Mouse (Mus musculus): ENCODE measurements around the gene Pmf1. TPM values are rescaled to one million over a fixed set of nuclear protein-coding genes. Genes with fewer than 3 reads are reported as not detected.
A peak's percentile ranks its signal among the peaks of the same experiment; 100 is the strongest.
"Not testable (repeated sequence)": the region's sequence is repeated elsewhere in the genome, so short reads cannot be mapped to it uniquely, and the experiment has no call there.

The Pmf1 gene
- total and polyA plus RNA-seq, 2 experiments: 12.9 to 68.1 TPM

DNA sequence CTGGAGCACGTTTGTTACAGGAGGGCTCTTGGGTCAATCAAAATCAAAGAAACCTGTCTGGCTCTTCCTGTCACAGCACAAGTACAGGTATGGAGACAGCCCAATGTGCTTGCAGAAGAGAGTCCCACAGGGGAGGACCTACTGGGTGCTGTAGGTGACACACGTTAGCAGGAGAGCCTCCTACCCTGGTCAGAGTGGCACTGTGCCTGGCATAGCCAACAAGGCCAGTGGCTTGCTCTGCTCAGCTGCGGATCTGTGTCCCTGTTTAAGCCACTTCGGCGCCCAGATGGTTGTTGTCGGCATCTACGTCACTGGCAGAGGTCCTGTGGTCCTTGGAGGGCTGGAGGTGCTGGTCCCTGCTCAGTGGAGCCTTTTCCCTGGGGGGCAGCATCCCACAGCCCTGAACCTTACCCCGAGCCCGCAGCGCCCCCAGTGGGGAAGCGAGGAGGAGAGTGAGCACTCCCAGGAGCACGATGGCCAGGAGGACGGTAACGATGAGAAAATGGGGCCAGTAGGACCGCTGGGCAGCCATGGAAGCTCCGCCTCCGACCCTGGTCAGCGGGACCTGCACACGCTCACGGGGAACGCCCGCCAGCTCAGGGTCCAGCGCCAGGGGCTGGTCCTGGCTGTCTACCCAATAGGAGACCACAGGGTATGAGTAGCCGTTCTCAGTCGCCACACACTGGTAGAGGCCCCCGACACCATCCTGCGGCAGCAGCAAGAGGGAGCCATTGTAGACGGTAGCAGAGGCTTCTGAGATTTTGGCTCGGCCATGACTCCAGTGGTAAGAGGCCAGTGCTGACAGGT, 26.5 kb upstream of the Pmf1 start:
- no peak for DNase-seq (ENCODE audit: extremely low read depth, low read depth, low spot score)
- Histone ChIP-seq H3K4me1 (ENCODE audit: control insufficient read depth, insufficient read depth, low read length) (peaks cover 8% of the 10 kb centered on the region), H3K27ac (replicated peaks; ENCODE audit: insufficient read depth, low read depth, low read length) (no peak overlapping the region), H3K79me2 (ENCODE audit: control insufficient read depth, insufficient read depth, low read length) (no peaks in the 10 kb centered on the region), H3K4me3 (ENCODE audit: insufficient read depth, low read depth, low read length) (peak overlapping the region; percentile 35; the same call in 1 of the 2 replicates), H3K27me3 (ENCODE audit: control insufficient read depth, insufficient read depth, low read length) (no peaks in the 10 kb centered on the region), H3K36me3 (ENCODE audit: control insufficient read depth, insufficient read depth, low read length) (peaks cover 24% of the 10 kb centered on the region), H3K9ac (ENCODE audit: low read depth, low read length) (no peak overlapping the region)
- TF ChIP-seq POLR2A (IDR thresholded peaks at IDR 0.05; ENCODE audit: extremely low read depth, insufficient read depth, low read length) (no peak), CTCF (IDR thresholded peaks at IDR 0.05; ENCODE audit: low read depth, low read length) (peak; percentile 18; the same call in 1 of the 2 replicates)
- WGBS: 70% methylated on average over 29 of the region's 29 CpGs

DNA sequence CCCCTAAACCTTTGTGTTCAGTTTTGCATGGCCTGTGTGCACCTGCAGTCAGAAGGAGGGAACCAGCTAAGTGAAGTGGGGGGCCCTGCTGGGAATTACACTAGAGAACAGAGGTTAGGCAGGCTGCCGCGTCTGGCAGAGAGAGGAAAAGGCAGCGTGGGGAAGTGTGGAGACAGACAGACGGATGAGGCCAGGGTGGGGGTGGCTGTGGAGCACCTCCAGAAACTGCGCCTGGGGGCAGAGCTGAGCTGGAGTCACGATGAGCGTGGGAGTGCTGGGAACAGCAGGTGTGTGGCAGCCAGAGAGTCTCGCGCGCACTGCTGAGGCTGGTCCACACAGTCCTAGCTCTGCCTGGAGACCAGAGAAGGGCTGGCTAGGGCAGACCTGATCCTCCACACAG, 25.4 kb upstream of the Pmf1 start:
- no peak for DNase-seq (ENCODE audit: extremely low read depth, low read depth, low spot score)
- Histone ChIP-seq H3K27me3 (ENCODE audit: control insufficient read depth, insufficient read depth, low read length) (no peaks in the 10 kb centered on the region), H3K4me1 (ENCODE audit: control insufficient read depth, insufficient read depth, low read length) (peaks cover 4% of the 10 kb centered on the region), H3K27ac (replicated peaks; ENCODE audit: insufficient read depth, low read depth, low read length) (no peak overlapping the region), H3K79me2 (ENCODE audit: control insufficient read depth, insufficient read depth, low read length) (no peaks in the 10 kb centered on the region), H3K9ac (ENCODE audit: low read depth, low read length) (no peak overlapping the region), H3K36me3 (ENCODE audit: control insufficient read depth, insufficient read depth, low read length) (peaks cover 24% of the 10 kb centered on the region), H3K4me3 (ENCODE audit: insufficient read depth, low read depth, low read length) (no peak overlapping the region)
- no peak for TF ChIP-seq POLR2A (IDR thresholded peaks at IDR 0.05; ENCODE audit: extremely low read depth, insufficient read depth, low read length)
- no peak for TF ChIP-seq CTCF (IDR thresholded peaks at IDR 0.05; ENCODE audit: low read depth, low read length)
- WGBS: 87% methylated on average over 10 of the region's 10 CpGs

DNA sequence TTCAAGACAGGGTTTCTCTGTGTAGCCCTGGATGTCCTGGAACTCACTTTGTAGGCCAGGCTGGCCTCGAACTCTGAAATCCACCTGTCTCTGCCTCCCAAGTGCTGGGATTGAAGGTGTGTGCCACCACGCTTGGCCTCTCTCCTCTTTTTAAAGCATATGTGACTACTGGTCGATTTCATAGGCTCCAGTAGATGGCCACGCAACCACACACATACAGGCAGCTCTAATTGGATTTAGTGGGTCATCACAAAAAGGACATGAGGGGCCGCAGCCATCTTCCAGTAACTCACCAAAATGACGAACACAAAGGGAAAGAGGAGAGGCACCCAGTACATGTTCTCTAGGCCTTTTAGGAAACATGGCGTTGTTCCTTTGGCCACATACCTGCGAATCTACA, 18.5 kb upstream of the Pmf1 start:
- H3K4me1 ChIP-seq (ENCODE audit: control insufficient read depth, insufficient read depth, low read length): peaks cover 10% of the 10 kb centered on the region; the same call in 1 of the 2 replicates
- H3K79me2 ChIP-seq (ENCODE audit: control insufficient read depth, insufficient read depth, low read length); H3K27ac ChIP-seq (replicated peaks; ENCODE audit: insufficient read depth, low read depth, low read length); H3K36me3 ChIP-seq (ENCODE audit: control insufficient read depth, insufficient read depth, low read length); H3K9ac ChIP-seq (ENCODE audit: low read depth, low read length); DNase-seq (ENCODE audit: extremely low read depth, low read depth, low spot score); H3K27me3 ChIP-seq (ENCODE audit: control insufficient read depth, insufficient read depth, low read length); H3K4me3 ChIP-seq (ENCODE audit: insufficient read depth, low read depth, low read length): not testable (repeated sequence)
- 86% methylated on average over 8 of the region's 8 CpGs for WGBS

DNA sequence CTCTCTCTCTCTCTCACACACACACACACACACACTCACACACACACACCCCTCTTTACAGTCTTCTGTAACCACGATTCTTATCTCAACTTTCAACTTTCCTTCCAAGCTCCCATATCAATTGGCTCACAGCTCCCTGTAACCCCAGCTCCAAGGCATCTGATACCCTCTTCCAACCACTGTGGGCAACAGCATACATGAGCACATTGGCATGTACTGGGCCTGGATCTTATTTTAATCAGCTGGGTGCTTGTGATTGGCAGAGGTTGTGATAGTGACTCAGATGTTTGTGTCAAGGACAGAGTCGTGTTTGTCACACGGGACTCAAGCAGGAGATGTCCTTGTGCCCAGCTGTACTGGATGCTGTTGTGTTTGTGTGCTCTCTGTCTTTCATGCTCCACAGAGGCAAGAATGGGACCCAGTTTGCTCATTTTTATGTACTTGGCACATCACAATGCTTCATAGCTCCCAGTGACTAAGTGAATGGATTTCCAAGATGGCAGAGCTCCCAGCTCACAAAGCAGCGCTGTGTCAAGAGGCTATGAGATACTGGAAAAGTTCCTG, 17.3 kb upstream of the Pmf1 start:
- TF ChIP-seq CTCF (IDR thresholded peaks at IDR 0.05; ENCODE audit: low read depth, low read length): no peak
- no peak for TF ChIP-seq POLR2A (IDR thresholded peaks at IDR 0.05; ENCODE audit: extremely low read depth, insufficient read depth, low read length)
- H3K27ac ChIP-seq (replicated peaks; ENCODE audit: insufficient read depth, low read depth, low read length): 0 out of 2 replicates have a peak overlapping the region, but pooled peaks have one; percentile 1
- no peak overlapping the region for H3K9ac ChIP-seq (ENCODE audit: low read depth, low read length)
- peaks cover 12% of the 10 kb centered on the region; the same call in 1 of the 2 replicates for H3K4me1 ChIP-seq (ENCODE audit: control insufficient read depth, insufficient read depth, low read length)
- no peaks in the 10 kb centered on the region for H3K36me3 ChIP-seq (ENCODE audit: control insufficient read depth, insufficient read depth, low read length)
- H3K27me3 ChIP-seq (ENCODE audit: control insufficient read depth, insufficient read depth, low read length): no peaks in the 10 kb centered on the region
- peak; percentile 84 for DNase-seq (ENCODE audit: extremely low read depth, low read depth, low spot score)
- H3K79me2 ChIP-seq (ENCODE audit: control insufficient read depth, insufficient read depth, low read length): peaks cover 11% of the 10 kb centered on the region; the same call in 1 of the 2 replicates
- H3K4me3 ChIP-seq (ENCODE audit: insufficient read depth, low read depth, low read length): no peak overlapping the region
- 27% methylated on average over 4 of the region's 4 CpGs for WGBS

DNA sequence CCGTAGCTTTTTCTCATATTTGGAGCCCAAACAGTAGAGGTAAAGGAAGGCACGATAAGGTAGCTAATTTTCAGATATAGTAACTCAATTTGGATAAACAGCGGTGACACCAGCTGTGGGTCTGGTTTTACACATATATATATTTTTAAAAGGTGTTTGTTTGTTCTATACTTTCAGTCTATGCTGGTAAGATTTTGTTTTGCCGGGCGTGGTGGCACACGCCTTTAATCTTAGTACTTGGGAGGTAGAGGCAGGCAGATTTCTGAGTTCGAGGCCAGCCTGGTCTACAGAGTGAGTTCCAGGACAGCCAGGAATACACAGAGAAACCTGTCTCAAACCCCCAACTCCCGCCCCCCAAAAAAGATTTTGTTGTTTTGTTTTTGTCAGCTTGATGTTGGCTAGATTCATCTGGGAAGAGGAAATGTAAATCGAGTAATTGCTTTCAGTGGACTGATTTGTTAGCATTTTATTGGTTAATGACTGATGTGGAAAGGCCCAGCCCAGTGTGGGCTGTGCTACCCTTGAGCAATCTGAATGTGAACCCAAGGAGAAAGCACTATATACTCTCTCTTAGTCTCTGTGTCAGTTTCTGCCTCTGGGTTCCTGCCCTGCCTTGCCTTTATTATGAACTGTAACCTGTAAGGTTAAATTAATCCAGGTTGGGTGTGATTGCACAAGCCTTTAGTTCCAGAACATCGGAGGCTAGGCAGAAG, 15.7 kb upstream of the Pmf1 start:
- Histone ChIP-seq H3K36me3 (ENCODE audit: control insufficient read depth, insufficient read depth, low read length) (no peaks in the 10 kb centered on the region), H3K4me3 (ENCODE audit: insufficient read depth, low read depth, low read length) (no peak overlapping the region), H3K4me1 (ENCODE audit: control insufficient read depth, insufficient read depth, low read length) (peaks cover 20% of the 10 kb centered on the region), H3K9ac (ENCODE audit: low read depth, low read length) (no peak overlapping the region), H3K79me2 (ENCODE audit: control insufficient read depth, insufficient read depth, low read length) (peaks cover 17% of the 10 kb centered on the region; the same call in 1 of the 2 replicates), H3K27ac (replicated peaks; ENCODE audit: insufficient read depth, low read depth, low read length) (peak overlapping the region; percentile 36; the same call in 1 of the 2 replicates), H3K27me3 (ENCODE audit: control insufficient read depth, insufficient read depth, low read length) (no peaks in the 10 kb centered on the region)
- WGBS: 69% methylated on average over 10 of the region's 10 CpGs
- peak; percentile 59 for DNase-seq (ENCODE audit: extremely low read depth, low read depth, low spot score)
- TF ChIP-seq POLR2A (IDR thresholded peaks at IDR 0.05; ENCODE audit: extremely low read depth, insufficient read depth, low read length) (no peak), CTCF (IDR thresholded peaks at IDR 0.05; ENCODE audit: low read depth, low read length) (no peak)

Measured in liver, adult 2 months (tissue).